Mouse (Mus musculus): ENCODE measurements around the gene Cep350. TPM values are rescaled to one million over a fixed set of nuclear protein-coding genes. Genes with fewer than 3 reads are reported as not detected.

Cep350 gene
- total RNA-seq, 2 experiments from 2014 or later, result 41.8 to 49.7 TPM

GRCm38 (mm10) chr1:155811995-155812580 lies 161.0 kb downstream of the Cep350 start:
- DNase-seq (ENCODE audit: extremely low spot score in 1 of 2, low spot score in 1 of 2), result no peak

- DNase-seq (ENCODE audit: extremely low spot score in 1 of 2, low spot score in 1 of 2), result no peak
These were observed 162.4 kb downstream of the Cep350 start for GRCm38 (mm10) chr1:155810616-155811015.

GRCm38 (mm10) chr1:155809706-155810442 lies 163.2 kb downstream of the Cep350 start:
- DNase-seq (ENCODE audit: extremely low spot score in 1 of 2, low spot score in 1 of 2), result no peak

GRCm38 (mm10) chr1:155808261-155808660 lies 164.8 kb downstream of the Cep350 start:
- DNase-seq (ENCODE audit: extremely low spot score in 1 of 2, low spot score in 1 of 2), result no peak

- DNase-seq (ENCODE audit: extremely low spot score in 1 of 2, low spot score in 1 of 2), result no peak
These were observed 167.4 kb downstream of the Cep350 start for GRCm38 (mm10) chr1:155805607-155806006.

GRCm38 (mm10) chr1:155801014-155801991 lies 171.8 kb downstream of the Cep350 start:
- no peak for DNase-seq (ENCODE audit: extremely low spot score in 1 of 2, low spot score in 1 of 2)

GRCm38 (mm10) chr1:155798000-155798399 lies 175.1 kb downstream of the Cep350 start:
- no peak for DNase-seq (ENCODE audit: extremely low spot score in 1 of 2, low spot score in 1 of 2)

GRCm38 (mm10) chr1:155797425-155797824 lies 175.6 kb downstream of the Cep350 start:
- no peak for DNase-seq (ENCODE audit: extremely low spot score in 1 of 2, low spot score in 1 of 2)

- no peak for DNase-seq (ENCODE audit: extremely low spot score in 1 of 2, low spot score in 1 of 2)
These were observed 176.2 kb downstream of the Cep350 start for GRCm38 (mm10) chr1:155796757-155797405.

- DNase-seq (ENCODE audit: extremely low spot score in 1 of 2, low spot score in 1 of 2), result no peak
These were observed 177.2 kb downstream of the Cep350 start for GRCm38 (mm10) chr1:155795791-155796233.

Other genes starting within 250 kb of the Cep350 start
- gene Lhx4, start 221.6 kb downstream of the Cep350 start, total RNA-seq (2021), result under 1 TPM in 1 of 2 experiments, not detected in 1; 0.07 TPM
- 10 to 100 TPM; 29.8 to 38.0 TPM for gene Qsox1, start 160.4 kb downstream of the Cep350 start, total RNA-seq (2021)
- 10 to 100 TPM; 56.2 to 56.3 TPM for gene Tor1aip2, start 62.1 kb upstream of the Cep350 start, total RNA-seq (2021)
- gene Tor1aip1, start 63.2 kb upstream of the Cep350 start, total RNA-seq (2021), result 10 to 100 TPM; 28.6 to 32.4 TPM
- 10 to 100 TPM; 15.3 to 15.8 TPM for gene Fam163a, start 231.8 kb upstream of the Cep350 start, total RNA-seq (2021)